Mouse (Mus musculus) right cerebral cortex, adult 2 months (tissue): ENCODE results near the gene Camsap2.

Experiments used
- DNase-seq, 2 experiments: peaks; one replicate each; pipeline ENCODE4 v3.0.0; 2021 to 2022; ENCODE audit warnings: low spot score in 2 of 2

The Camsap2 gene

GRCm38 (mm10) chr1:136345454-136346372 lies at the start of gene Camsap2:
Gene Camsap2 (minus strand): TSS chr1:136346104.
- DNase-seq: peak; percentile 94 to 96

GRCm38 (mm10) chr1:136395073-136395472 lies 49.2 kb upstream of the Camsap2 start:
- no peak for DNase-seq

DNA sequence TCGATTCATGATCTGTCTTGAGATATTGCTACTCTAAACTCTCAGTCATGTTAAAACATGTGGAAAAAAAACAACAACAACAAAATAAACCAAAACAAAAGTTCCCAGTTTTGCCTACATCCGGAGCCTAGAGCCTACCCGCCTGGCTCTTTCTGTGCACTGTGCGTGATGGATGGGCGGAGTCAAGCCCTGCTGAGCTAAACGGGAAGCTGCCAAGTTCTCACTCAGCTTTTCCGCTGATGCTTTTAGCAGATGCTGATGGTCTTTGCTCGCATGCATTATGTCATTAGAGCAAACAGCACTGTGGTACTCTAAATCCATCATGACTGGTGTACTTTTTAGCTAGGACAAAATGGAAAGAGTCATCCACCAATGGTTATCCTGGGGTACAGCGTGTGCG lies 48.6 kb upstream of the Camsap2 start:
- DNase-seq: no peak

GRCm38 (mm10) chr1:136386914-136387313 lies 41.0 kb upstream of the Camsap2 start:
- no peak for DNase-seq

- DNase-seq: no peak
Measured at GRCm38 (mm10) chr1:136381583-136381982, 35.7 kb upstream of the Camsap2 start.

GRCm38 (mm10) chr1:136381169-136381568 lies 35.3 kb upstream of the Camsap2 start:
- DNase-seq: no peak

DNA sequence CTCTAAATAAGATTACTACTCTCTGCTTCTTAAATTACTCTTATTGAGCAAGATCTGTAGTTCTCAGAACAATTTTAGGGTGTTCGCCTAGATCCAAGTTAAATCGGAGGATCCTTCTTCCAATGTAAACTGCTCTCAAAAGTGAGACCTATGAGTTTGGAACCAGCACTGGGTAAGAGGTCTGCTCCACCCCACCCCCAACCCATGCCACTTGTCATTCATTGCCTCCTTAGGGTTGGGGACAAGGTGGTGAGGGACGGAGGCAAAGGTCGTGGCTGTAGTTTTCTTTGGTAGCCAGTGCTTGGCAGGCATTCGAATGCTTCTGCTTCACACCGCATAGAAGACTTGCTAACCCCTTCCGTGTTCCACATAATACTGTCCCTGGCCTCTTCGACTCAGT lies 34.7 kb upstream of the Camsap2 start:
- no peak for DNase-seq

GRCm38 (mm10) chr1:136380161-136380560 lies 34.3 kb upstream of the Camsap2 start:
- no peak for DNase-seq

DNA sequence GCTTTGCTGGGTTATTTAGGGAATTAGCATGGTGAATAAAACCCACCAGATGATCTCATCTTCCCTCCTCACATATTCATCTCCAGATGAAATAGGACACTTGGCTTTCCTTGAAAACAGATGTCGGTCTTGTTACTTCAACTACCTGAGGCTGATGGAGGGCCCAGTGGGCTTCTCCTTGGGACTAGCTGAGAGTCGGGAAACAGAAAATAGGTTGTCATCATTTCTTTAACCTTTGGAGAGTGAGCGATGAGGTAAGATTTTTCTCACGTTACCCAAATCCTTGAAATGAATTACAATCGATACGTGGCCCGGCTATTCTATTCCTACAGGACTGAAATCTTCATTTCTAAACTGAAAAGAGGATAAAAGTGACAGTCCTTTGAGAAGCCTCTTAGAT lies 33.4 kb upstream of the Camsap2 start:
- no peak for DNase-seq

DNA sequence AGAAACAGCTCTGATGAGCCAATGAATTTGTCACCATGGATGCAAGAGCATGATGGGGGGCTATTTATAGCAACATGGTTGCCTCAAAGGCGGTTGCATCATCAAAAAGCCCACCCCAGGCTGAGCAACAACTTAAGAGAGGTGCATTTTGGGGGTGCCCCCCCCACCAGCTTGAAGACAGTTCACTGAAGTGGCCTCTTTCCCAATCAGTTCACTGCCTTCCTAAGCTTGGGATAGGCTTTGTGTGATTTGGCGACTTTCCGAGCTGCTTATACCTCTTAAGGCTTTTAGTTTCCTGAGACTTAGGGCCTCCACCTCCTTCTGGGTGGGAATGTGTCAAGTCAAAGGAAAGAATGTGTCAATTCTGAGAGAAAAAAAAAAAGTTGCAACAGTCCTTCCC lies 20.1 kb upstream of the Camsap2 start:
- DNase-seq: no peak

DNA sequence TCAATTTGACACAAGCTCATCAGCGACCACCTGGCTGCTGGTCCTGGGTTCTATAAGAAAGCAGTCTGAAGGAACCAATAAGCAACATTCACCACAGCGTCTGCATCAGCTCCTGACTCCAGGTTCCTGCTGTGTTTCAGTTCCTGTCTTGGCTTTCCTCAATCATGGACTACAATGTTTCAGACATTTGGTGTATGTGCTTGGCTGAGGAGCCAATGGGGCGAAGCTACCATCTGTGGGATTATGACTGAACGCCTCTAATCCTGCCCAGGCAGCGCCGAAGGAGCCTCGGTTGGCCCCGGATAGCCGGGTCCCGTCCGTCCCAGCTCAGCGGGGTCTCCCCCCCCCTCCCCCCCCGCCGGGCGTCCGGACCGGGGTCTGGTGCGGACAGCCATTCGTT lies 18.8 kb upstream of the Camsap2 start:
- DNase-seq: peak; percentile 68 to 73

GRCm38 (mm10) chr1:136363035-136363434 lies 17.1 kb upstream of the Camsap2 start:
- no peak for DNase-seq

GRCm38 (mm10) chr1:136362567-136362966 lies 16.7 kb upstream of the Camsap2 start:
- DNase-seq: no peak

DNA sequence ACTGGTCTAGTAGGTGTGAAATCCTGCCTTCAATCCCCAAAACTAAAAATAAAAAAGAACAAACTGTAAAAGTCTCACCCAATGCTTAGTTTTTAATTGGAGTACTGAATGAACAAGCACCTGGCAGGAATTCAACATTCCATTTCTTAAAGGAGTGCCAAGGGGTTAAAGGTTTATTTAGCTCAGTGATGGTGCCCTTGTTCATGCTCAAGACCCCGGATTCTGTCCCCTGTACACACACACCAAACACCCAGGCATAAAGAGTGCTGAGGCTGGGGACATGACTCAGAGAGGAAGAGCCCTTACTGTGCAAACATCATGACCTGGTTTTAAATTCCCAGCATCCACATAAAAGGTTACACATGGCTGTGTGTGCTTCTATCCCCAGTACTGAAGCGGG lies 15.5 kb upstream of the Camsap2 start:
- DNase-seq: no peak

DNA sequence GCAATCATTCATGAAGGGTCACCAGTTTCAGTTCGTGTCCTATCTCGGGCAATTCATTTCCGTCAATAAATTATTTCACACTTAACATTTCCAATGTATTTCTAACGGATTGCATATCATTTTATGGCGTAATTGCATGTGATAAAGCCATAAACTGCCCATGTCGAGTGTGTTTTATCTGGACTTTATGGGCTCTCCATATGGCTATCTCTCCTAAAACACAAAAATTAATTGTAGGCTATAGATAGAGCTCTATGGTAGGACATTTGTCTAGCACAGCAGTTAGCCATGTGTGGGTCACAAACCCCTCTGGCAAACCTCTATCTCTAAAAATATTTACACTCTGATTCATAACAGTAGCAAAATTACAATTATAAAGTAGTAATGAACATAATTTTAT lies 15.0 kb upstream of the Camsap2 start:
- DNase-seq: no peak

DNA sequence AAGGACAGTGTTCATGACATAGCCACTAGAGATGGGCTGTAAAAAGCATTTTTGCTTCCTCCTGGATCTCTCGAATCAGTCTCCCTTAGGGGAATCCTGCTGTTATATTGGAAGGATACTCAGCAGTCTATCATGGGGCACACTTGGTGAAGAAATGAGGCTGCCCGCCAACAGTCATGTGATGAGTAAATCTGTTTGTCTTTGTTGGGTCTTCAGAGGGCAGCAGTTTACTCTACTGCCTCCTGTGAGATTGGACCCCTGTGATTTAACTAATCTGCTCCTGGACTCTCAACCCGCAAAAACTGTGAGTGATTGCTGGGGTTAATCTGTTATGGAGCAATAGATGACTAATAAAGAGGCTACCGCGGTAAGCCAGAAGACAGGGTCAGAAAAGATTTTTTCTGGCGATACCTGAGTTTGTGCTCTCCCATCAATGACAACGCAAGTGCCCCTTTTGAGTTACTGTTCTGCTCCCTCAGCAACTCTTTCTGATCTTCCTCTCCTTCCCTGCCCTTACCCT lies 13.0 kb upstream of the Camsap2 start:
- DNase-seq: no peak

GRCm38 (mm10) chr1:136355651-136356050 lies 9.7 kb upstream of the Camsap2 start:
- DNase-seq: no peak

GRCm38 (mm10) chr1:136350699-136351200 lies 4.8 kb upstream of the Camsap2 start:
- DNase-seq: no peak

DNA sequence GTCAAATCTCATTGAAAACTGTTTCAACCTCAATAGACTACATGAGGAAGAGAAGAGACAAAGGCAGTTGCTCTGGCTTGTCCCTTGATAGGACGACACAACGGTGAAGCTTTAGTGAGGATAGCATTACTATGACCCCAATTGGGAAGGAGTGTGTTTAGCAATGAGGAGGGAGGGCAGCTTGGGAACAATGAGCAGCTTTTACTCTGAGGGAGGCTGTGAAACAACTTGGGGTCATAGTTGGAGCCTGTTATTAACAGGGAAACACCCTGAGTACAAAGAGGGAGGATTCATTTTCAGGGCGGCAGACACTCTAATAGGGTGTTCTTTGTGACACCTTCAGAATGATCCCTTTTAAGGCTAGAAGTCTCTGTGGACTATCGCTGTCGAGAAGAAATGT lies 2.2 kb upstream of the Camsap2 start:
- no peak for DNase-seq

DNA sequence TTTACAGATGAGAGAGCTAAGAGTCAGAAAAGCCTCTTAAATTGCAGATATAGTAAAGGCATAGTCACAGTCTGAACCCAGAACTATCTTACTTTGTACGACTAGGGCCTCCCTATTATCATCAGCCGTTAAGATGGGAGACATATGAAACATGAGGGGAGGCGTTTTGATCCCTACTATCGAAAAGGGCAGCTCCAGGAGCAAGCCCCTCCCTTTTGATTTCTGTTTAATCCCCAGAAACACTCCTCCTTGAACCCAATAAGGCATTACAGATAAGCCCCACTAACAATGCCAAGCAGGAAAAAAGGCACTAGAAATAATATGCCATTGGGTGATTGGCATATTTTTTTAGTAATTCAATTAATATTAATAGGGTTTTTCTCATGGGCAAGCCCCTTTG lies 1.2 kb upstream of the Camsap2 start:
- no peak for DNase-seq

DNA sequence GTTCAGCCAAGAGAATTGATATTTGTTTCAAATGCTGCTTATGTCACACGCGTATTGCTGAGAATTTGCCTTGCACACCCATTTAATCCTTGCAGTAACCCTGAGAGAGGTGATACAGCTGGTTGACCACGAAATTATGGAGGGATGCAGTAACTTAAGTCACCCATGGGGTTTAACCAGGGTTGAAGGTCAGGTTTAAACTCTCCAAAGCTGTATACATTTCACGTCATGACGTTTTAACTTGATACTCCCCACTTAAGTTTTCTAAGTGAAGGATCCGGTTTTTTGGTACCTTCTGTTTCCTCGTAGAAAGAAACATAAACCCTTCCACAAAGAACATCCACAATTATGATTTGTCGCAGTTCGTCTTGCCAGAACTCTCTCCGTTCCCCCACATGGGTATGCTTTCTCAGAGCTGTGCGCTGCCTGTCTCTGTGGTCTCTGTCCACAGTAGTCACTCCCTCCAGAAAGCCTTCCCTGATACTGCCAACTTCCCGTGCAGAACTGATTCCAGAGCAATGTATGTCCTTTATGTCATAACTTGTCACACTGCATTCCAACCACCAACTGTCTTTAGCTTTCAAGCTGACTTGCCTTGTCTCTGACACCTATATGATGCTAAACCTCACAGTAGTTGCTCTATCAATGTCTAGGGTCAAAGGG lies 600 bp upstream of the Camsap2 start:
- DNase-seq: no peak

- DNase-seq: no peak
Measured at GRCm38 (mm10) chr1:136344768-136345453, 993 bp downstream of the Camsap2 start.
